Mouse (Mus musculus) right cerebral cortex, adult 2 months (tissue): Measurements from ENCODE around the gene Slc44a5.
"Not testable (repeated sequence)": the region's sequence is repeated elsewhere in the genome, so short reads cannot be mapped to it uniquely, and the experiment has no call there.

Experiments used
- DNase-seq, 2 experiments: peaks; one replicate each; pipeline ENCODE4 v3.0.0; 2021 to 2022; ENCODE audit warnings: low spot score in 2 of 2

The Slc44a5 gene

GRCm38 (mm10) chr3:154101671-154102070 lies 128.4 kb downstream of the Slc44a5 start:
- no peak for DNase-seq

GRCm38 (mm10) chr3:154110528-154110927 lies 137.3 kb downstream of the Slc44a5 start:
- DNase-seq = no peak

- DNase-seq = no peak
Observed at GRCm38 (mm10) chr3:154111221-154111620, 138.0 kb downstream of the Slc44a5 start.

GRCm38 (mm10) chr3:154114991-154115390 lies 141.8 kb downstream of the Slc44a5 start:
- DNase-seq = no peak

GRCm38 (mm10) chr3:154115478-154115877 lies 142.2 kb downstream of the Slc44a5 start:
- no peak for DNase-seq

GRCm38 (mm10) chr3:154116000-154116399 lies 142.8 kb downstream of the Slc44a5 start:
- DNase-seq = no peak

- DNase-seq = no peak
Observed at GRCm38 (mm10) chr3:154118992-154119603, 145.9 kb downstream of the Slc44a5 start.

- no peak for DNase-seq
Observed at GRCm38 (mm10) chr3:154122531-154122930, 149.3 kb downstream of the Slc44a5 start.

- no peak for DNase-seq
Observed at GRCm38 (mm10) chr3:154124890-154125575, 151.8 kb downstream of the Slc44a5 start.

- DNase-seq = no peak
Observed at GRCm38 (mm10) chr3:154125768-154126376, 152.6 kb downstream of the Slc44a5 start.

- no peak for DNase-seq
Observed at GRCm38 (mm10) chr3:154127246-154127645, 154.0 kb downstream of the Slc44a5 start.

GRCm38 (mm10) chr3:154129036-154129435 lies 155.8 kb downstream of the Slc44a5 start:
- no peak for DNase-seq

GRCm38 (mm10) chr3:154130431-154131114 lies 157.3 kb downstream of the Slc44a5 start:
- no peak for DNase-seq

GRCm38 (mm10) chr3:154133986-154134385 lies 160.8 kb downstream of the Slc44a5 start:
- no peak for DNase-seq

GRCm38 (mm10) chr3:154134701-154135100 lies 161.5 kb downstream of the Slc44a5 start:
- DNase-seq = no peak

- no peak for DNase-seq
Observed at GRCm38 (mm10) chr3:154136501-154136900, 163.3 kb downstream of the Slc44a5 start.

- no peak for DNase-seq
Observed at GRCm38 (mm10) chr3:154141346-154141745, 168.1 kb downstream of the Slc44a5 start.

- no peak for DNase-seq
Observed at GRCm38 (mm10) chr3:154142618-154143017, 169.4 kb downstream of the Slc44a5 start.

GRCm38 (mm10) chr3:154145750-154146149 lies 172.5 kb downstream of the Slc44a5 start:
- DNase-seq = no peak

- DNase-seq = peak in 1 of 2 experiments; percentile 0
Observed at GRCm38 (mm10) chr3:154149778-154150177, 176.5 kb downstream of the Slc44a5 start.

GRCm38 (mm10) chr3:154153541-154153940 lies 180.3 kb downstream of the Slc44a5 start:
- DNase-seq = not testable (repeated sequence)

GRCm38 (mm10) chr3:154165882-154166281 lies 192.6 kb downstream of the Slc44a5 start:
- no peak for DNase-seq
